8 mouse cellular contexts compared by ENCODE assay signal in genomic region chr19:47464304-47465241, GRCm38 (mm10). TPM values are rescaled to one million over a fixed set of nuclear protein-coding genes. Genes with fewer than 3 reads are reported as not detected.
DNase-seq lines count a peak whose midpoint lies in the region; ATAC-seq and TF ChIP-seq lines count a peak whose summit lies in the region.

TSS of gene Sh3pxd2a (minus strand) at chr19:47464401.

- peaks cover 43% of the 10 kb centered on the region for H3K4me1 ChIP-seq in embryonic facial prominence, embryonic 13.5 days
- peaks cover 54% of the 10 kb centered on the region for H3K4me1 ChIP-seq in heart, embryonic 13.5 days
- peaks cover 8% of the 10 kb centered on the region; the same call in 1 of the 2 replicates for H3K4me1 ChIP-seq in lung, postnatal 0 days (ENCODE audit: insufficient read depth, low read depth, low read length)

- 2% methylated on average over 46 of the region's 70 CpGs for WGBS in embryonic facial prominence, embryonic 13.5 days
- 2% methylated on average over 43 of the region's 70 CpGs for WGBS in heart, embryonic 13.5 days
- WGBS in lung, postnatal 0 days = 2% methylated on average over 43 of the region's 70 CpGs

- TF ChIP-seq CTCF in lung, postnatal 0 days (IDR thresholded peaks at IDR 0.05) = peak; percentile 6; the same call in 1 of the 2 replicates

- TF ChIP-seq EP300 in lung, postnatal 0 days (IDR thresholded peaks at IDR 0.05) = no peak

- peak within 1 kb of the TSS; percentile 86 for H3K4me3 ChIP-seq in embryonic facial prominence, embryonic 13.5 days
- H3K4me3 ChIP-seq in heart, embryonic 13.5 days = peak within 1 kb of the TSS; percentile 70
- peak within 1 kb of the TSS; percentile 67 for H3K4me3 ChIP-seq in lung, postnatal 0 days (ENCODE audit: low read depth, low read length)

- 0 out of 2 replicates have a peak, but pooled peaks cover 6% of the 10 kb centered on the region for H3K36me3 ChIP-seq in embryonic facial prominence, embryonic 13.5 days
- H3K36me3 ChIP-seq in heart, embryonic 13.5 days = peaks cover 12% of the 10 kb centered on the region; the same call in 1 of the 2 replicates
- H3K36me3 ChIP-seq in lung, postnatal 0 days (ENCODE audit: insufficient read depth, low read length) = no peaks in the 10 kb centered on the region

- peak; percentile 92 for ATAC-seq in embryonic facial prominence, embryonic 13.5 days (ENCODE audit: insufficient number of reproducible peaks, insufficient read depth, low FRiP score, low TSS enrichment, low read depth)
- ATAC-seq in heart, embryonic 13.5 days (ENCODE audit: extremely low read depth, insufficient number of reproducible peaks, low FRiP score, low TSS enrichment) = peak; percentile 81
- peak; percentile 84 for ATAC-seq in lung, postnatal 0 days
- ATAC-seq in cerebellum, adult (ENCODE audit: insufficient number of reproducible peaks, low FRiP score, low TSS enrichment) = no peak

- H3K4me2 ChIP-seq in embryonic facial prominence, embryonic 13.5 days = peak within 1 kb of the TSS; percentile 89
- H3K4me2 ChIP-seq in heart, embryonic 13.5 days = peak within 1 kb of the TSS; percentile 93
- H3K4me2 ChIP-seq in lung, postnatal 0 days (replicated peaks; ENCODE audit: low read depth, low read length) = peak within 1 kb of the TSS; percentile 94

- H3K9ac ChIP-seq in embryonic facial prominence, embryonic 13.5 days = peak within 1 kb of the TSS; percentile 92
- H3K9ac ChIP-seq in heart, embryonic 13.5 days = peak within 1 kb of the TSS; percentile 93
- H3K9ac ChIP-seq in lung, postnatal 0 days (replicated peaks; ENCODE audit: low read depth) = peak within 1 kb of the TSS; percentile 43

- peak within 1 kb of the TSS; percentile 91 for H3K27ac ChIP-seq in embryonic facial prominence, embryonic 13.5 days
- peak within 1 kb of the TSS; percentile 94 for H3K27ac ChIP-seq in heart, embryonic 13.5 days (replicated peaks)
- peak within 1 kb of the TSS; percentile 83 for H3K27ac ChIP-seq in lung, postnatal 0 days (ENCODE audit: low read length)

- H3K27me3 ChIP-seq in embryonic facial prominence, embryonic 13.5 days = no peaks in the 10 kb centered on the region
- H3K27me3 ChIP-seq in heart, embryonic 13.5 days (replicated peaks) = no peaks in the 10 kb centered on the region
- H3K27me3 ChIP-seq in lung, postnatal 0 days (replicated peaks; ENCODE audit: insufficient read depth, low read length) = no peaks in the 10 kb centered on the region

- H3K9me3 ChIP-seq in embryonic facial prominence, embryonic 13.5 days = no peaks in the 10 kb centered on the region
- H3K9me3 ChIP-seq in heart, embryonic 13.5 days = no peaks in the 10 kb centered on the region
- H3K9me3 ChIP-seq in lung, postnatal 0 days (ENCODE audit: low read length) = no peaks in the 10 kb centered on the region

- peak; percentile 46 for DNase-seq in urinary bladder, postnatal 14 days (ENCODE audit: low spot score)
- no peak for DNase-seq in urinary bladder, postnatal 36 days (ENCODE audit: low spot score in 2 of 2)
- DNase-seq in kidney, postnatal 36 days = peak; percentile 53 to 69
- DNase-seq in lung, postnatal 0 days (ENCODE audit: low spot score) = peak; percentile 76
- DNase-seq in ovary, postnatal 36 days (ENCODE audit: low spot score) = peak; percentile 72

RNA-seq across cellular contexts. Expression of gene Sh3pxd2a, which starts in this region (rescaled TPM):
- 9.4 and 10.0 TPM in 2 replicates for polyA plus RNA-seq in embryonic facial prominence, embryonic 13.5 days (2015; fragmentation: Nextera tagmentation; extraction: Ambion mirVana)
- polyA plus RNA-seq in heart, embryonic 13.5 days (2015; fragmentation: Nextera tagmentation; extraction: Ambion mirVana) = 5.4 and 5.7 TPM in 2 replicates
- polyA plus RNA-seq in lung, postnatal 0 days (2015; fragmentation: Nextera tagmentation; extraction: Ambion mirVana) = 5.6 and 6.4 TPM in 2 replicates

Comparison
In these comparisons a context has a peak if more than half of its experiments do, and no peak if none do; other contexts are left out.
1. DNase-seq: peak in urinary bladder, postnatal 14 days (single experiment), kidney, postnatal 36 days (2 of 2), lung, postnatal 0 days (single experiment) and ovary, postnatal 36 days (single experiment); none in urinary bladder, postnatal 36 days (0 of 2).
2. H3K9ac ChIP-seq: peak in every context shown above with its lines; median percentile 93 in heart, embryonic 13.5 days; 92 in embryonic facial prominence, embryonic 13.5 days; 43 in lung, postnatal 0 days.
3. Peak in every context shown above with its lines, with median percentiles within 50 percentile points of each other: H3K27ac ChIP-seq, H3K4me2 ChIP-seq and H3K4me3 ChIP-seq.